Mouse (Mus musculus) lung, embryonic 16.5 days (tissue): Measurements from ENCODE around the gene Pank2. TPM values are rescaled to one million over a fixed set of nuclear protein-coding genes. Genes with fewer than 3 reads are reported as not detected.
A peak's percentile ranks its signal among the peaks of the same experiment; 100 is the strongest.

ENCODE experiments used
- ATAC-seq: fragments of 200-750 bp; cut with Nextera tagmentation; 2 replicates; pipeline ENCODE4 v1.8.0; 2017; ENCODE audit warnings: low read depth, mild to moderate bottlenecking, moderate library complexity
- H3K27ac ChIP-seq: fragments of 300-500 bp; sonication (generic); 2 replicates; pipeline ENCODE4 v1.5.1; 2014; ENCODE audit warnings: mild to moderate bottlenecking, control low read depth, low read length
- H3K27me3 ChIP-seq: fragments of 300-500 bp; sonication (generic); 2 replicates; pipeline ENCODE4 v1.6.1; 2014; ENCODE audit warnings: low read depth, low read length, mixed read lengths; ENCODE audit not compliant: control insufficient read depth, insufficient read depth
- H3K36me3 ChIP-seq: fragments of 300-500 bp; sonication (generic); 2 replicates; pipeline ENCODE4 v1.6.1; 2014; ENCODE audit warnings: low read length; ENCODE audit not compliant: control insufficient read depth, insufficient read depth
- H3K4me1 ChIP-seq: fragments of 300-500 bp; sonication (generic); replicated peaks from 2 replicates; pipeline ENCODE4 v1.6.1; 2014; ENCODE audit warnings: low read length, mixed read lengths; ENCODE audit not compliant: control insufficient read depth, insufficient read depth
- H3K4me2 ChIP-seq: fragments of 300-500 bp; sonication (generic); 2 replicates; pipeline ENCODE4 v1.6.1; 2014; ENCODE audit warnings: low read depth, low read length, control low read depth
- H3K4me3 ChIP-seq: fragments of 300-500 bp; sonication (generic); 2 replicates; pipeline ENCODE4 v1.5.1; 2014; ENCODE audit warnings: mild to moderate bottlenecking, low read length, control low read depth
- H3K9ac ChIP-seq: fragments of 300-500 bp; sonication (generic); 2 replicates; pipeline ENCODE4 v1.6.1; 2014; ENCODE audit warnings: low read length, control low read depth
- H3K9me3 ChIP-seq: fragments of 300-500 bp; sonication (generic); 2 replicates; pipeline ENCODE4 v1.6.1; 2016; ENCODE audit warnings: low read length; ENCODE audit not compliant: control insufficient read depth
- whole genome bisulfite sequencing: fragments of 180-500 bp; shearing (Covaris S2); extraction: QIAGEN DNeasy Blood & Tissue Kit; methylation state at CpG from one replicate; pipeline ENCODE4 v1.1.7; 2014; 5-methylcytosine and 5-hydroxymethylcytosine counted together
- polyA plus RNA-seq: library from polyadenylated mRNA; unstranded; fragments of >200 nt; fragmentation: Nextera tagmentation; extraction: Ambion mirVana; gene quantifications from 2 replicates; pipeline ENCODE4 v1.2.1, GENCODE M21; 2015

Pank2 gene
- polyA plus RNA-seq, 1 experiment from 2014 or later = 28.4 TPM

GRCm38 (mm10) chr2:131227243-131227642 lies 35.1 kb upstream of the Pank2 start:
- Histone ChIP-seq H3K27ac (no peak overlapping the region), H3K4me2 (no peak overlapping the region), H3K9ac (no peak overlapping the region), H3K27me3 (no peaks in the 10 kb centered on the region), H3K36me3 (no peaks in the 10 kb centered on the region), H3K4me1 (no peaks in the 10 kb centered on the region), H3K4me3 (no peak overlapping the region), H3K9me3 (no peaks in the 10 kb centered on the region)
- WGBS = 82% methylated on average over 3 of the region's 3 CpGs
- no peak for ATAC-seq

- Histone ChIP-seq H3K4me3 (no peak overlapping the region), H3K27me3 (no peaks in the 10 kb centered on the region), H3K9me3 (no peaks in the 10 kb centered on the region), H3K4me2 (no peak overlapping the region), H3K4me1 (peaks cover 10% of the 10 kb centered on the region), H3K27ac (no peak overlapping the region), H3K9ac (no peak overlapping the region; the same call in 1 of the 2 replicates), H3K36me3 (no peaks in the 10 kb centered on the region)
- WGBS = 87% methylated on average over 2 of the region's 2 CpGs
- ATAC-seq = no peak
Measured at GRCm38 (mm10) chr2:131232558-131232957, 29.7 kb upstream of the Pank2 start.

- H3K9ac ChIP-seq = peak within 1 kb of the TSS; percentile 76
- no peaks in the 10 kb centered on the region for H3K27me3 ChIP-seq
- H3K27ac ChIP-seq = peak within 1 kb of the TSS; percentile 53; the same call in 1 of the 2 replicates
- 11% methylated on average over 29 of the region's 29 CpGs for WGBS
- no peaks in the 10 kb centered on the region for H3K9me3 ChIP-seq
- H3K4me2 ChIP-seq = peak within 1 kb of the TSS; percentile 72
- peak within 1 kb of the TSS; percentile 64 for H3K4me3 ChIP-seq
- peak; percentile 100 for ATAC-seq
- peaks cover 10% of the 10 kb centered on the region for H3K4me1 ChIP-seq
- H3K36me3 ChIP-seq = no peaks in the 10 kb centered on the region
Measured at GRCm38 (mm10) chr2:131233307-131234126, 28.8 kb upstream of the Pank2 start, which contains the start of gene Mavs. Mavs (plus strand) TSS chr2:131234063.

- 6% methylated on average over 28 of the region's 28 CpGs for WGBS
- Histone ChIP-seq H3K9ac (peak overlapping the region; percentile 76), H3K36me3 (no peaks in the 10 kb centered on the region), H3K4me2 (peak overlapping the region; percentile 72), H3K4me3 (peak overlapping the region; percentile 64), H3K27ac (peak overlapping the region; percentile 53; the same call in 1 of the 2 replicates), H3K4me1 (peaks cover 10% of the 10 kb centered on the region), H3K9me3 (no peaks in the 10 kb centered on the region), H3K27me3 (no peaks in the 10 kb centered on the region)
- ATAC-seq = peak; percentile 37
Measured at GRCm38 (mm10) chr2:131234127-131234650, 28.1 kb upstream of the Pank2 start.

GRCm38 (mm10) chr2:131234970-131235635 lies 27.2 kb upstream of the Pank2 start:
- Histone ChIP-seq H3K27me3 (no peaks in the 10 kb centered on the region), H3K4me1 (peaks cover 10% of the 10 kb centered on the region), H3K9ac (peak overlapping the region; percentile 76; the same call in 1 of the 2 replicates), H3K4me3 (peak overlapping the region; percentile 64), H3K27ac (no peak overlapping the region), H3K4me2 (peak overlapping the region; percentile 72), H3K36me3 (0 out of 2 replicates have a peak, but pooled peaks cover 1% of the 10 kb centered on the region), H3K9me3 (no peaks in the 10 kb centered on the region)
- no peak for ATAC-seq
- 60% methylated on average over 7 of the region's 7 CpGs for WGBS

- no peak overlapping the region for H3K4me3 ChIP-seq
- no peaks in the 10 kb centered on the region for H3K27me3 ChIP-seq
- no peak overlapping the region for H3K9ac ChIP-seq
- H3K36me3 ChIP-seq = peaks cover 49% of the 10 kb centered on the region
- no peak for ATAC-seq
- no peaks in the 10 kb centered on the region for H3K4me1 ChIP-seq
- no peak overlapping the region for H3K4me2 ChIP-seq
- no peak overlapping the region for H3K27ac ChIP-seq
- no peaks in the 10 kb centered on the region for H3K9me3 ChIP-seq
Measured at GRCm38 (mm10) chr2:131242180-131242579, 20.1 kb upstream of the Pank2 start.

- H3K27me3 ChIP-seq = no peaks in the 10 kb centered on the region
- no peak for ATAC-seq
- H3K4me3 ChIP-seq = no peak overlapping the region
- H3K27ac ChIP-seq = no peak overlapping the region
- no peaks in the 10 kb centered on the region for H3K4me1 ChIP-seq
- H3K4me2 ChIP-seq = no peak overlapping the region
- 87% methylated on average over 7 of the region's 7 CpGs for WGBS
- H3K9ac ChIP-seq = no peak overlapping the region
- peaks cover 54% of the 10 kb centered on the region for H3K36me3 ChIP-seq
- no peaks in the 10 kb centered on the region for H3K9me3 ChIP-seq
Measured at GRCm38 (mm10) chr2:131242929-131243328, 19.4 kb upstream of the Pank2 start.

GRCm38 (mm10) chr2:131253681-131254328 lies 8.5 kb upstream of the Pank2 start:
- peak overlapping the region; percentile 69 for H3K27ac ChIP-seq
- H3K4me1 ChIP-seq = peaks cover 5% of the 10 kb centered on the region; the same call in 1 of the 2 replicates
- peak; percentile 90 for ATAC-seq
- H3K9me3 ChIP-seq = no peaks in the 10 kb centered on the region
- H3K9ac ChIP-seq = no peak overlapping the region
- 14% methylated on average over 7 of the region's 7 CpGs for WGBS
- peaks cover 1% of the 10 kb centered on the region; the same call in 1 of the 2 replicates for H3K36me3 ChIP-seq
- peak overlapping the region; percentile 38 for H3K4me2 ChIP-seq
- no peak overlapping the region for H3K4me3 ChIP-seq
- H3K27me3 ChIP-seq = no peaks in the 10 kb centered on the region
